Mouse (Mus musculus) retina, postnatal 7 days (tissue): ENCODE measurements at regions not wholly inside any gene's neighbourhood (a gene's known extent, or its start where the extent isn't known, plus 50 kb on each side); places are given as distances from the start of the nearest gene placed in this dataset.
A peak's percentile ranks its signal among the peaks of the same experiment; 100 is the strongest.
"Not testable (repeated sequence)": the region's sequence is repeated elsewhere in the genome, so short reads cannot be mapped to it uniquely, and the experiment has no call there.

Source experiments
- DNase-seq: peaks from one replicate; pipeline ENCODE4 v3.0.0-alpha.2; 2012; ENCODE audit warnings: low read depth, low spot score

GRCm38 (mm10) chr8:88064414-88065110 lies 54.0 kb upstream of the Cnep1r1 start:
- no peak for DNase-seq

GRCm38 (mm10) chr8:88059107-88059506 lies 59.5 kb upstream of the Cnep1r1 start:
- not testable (repeated sequence) for DNase-seq

- DNase-seq: no peak
These were observed 60.8 kb upstream of the Cnep1r1 start for GRCm38 (mm10) chr8:88057686-88058234.

GRCm38 (mm10) chr8:88050651-88051050 lies 67.9 kb upstream of the Cnep1r1 start:
- DNase-seq: no peak

- DNase-seq: no peak
These were observed 69.5 kb upstream of the Cnep1r1 start for GRCm38 (mm10) chr8:88049091-88049490.

- no peak for DNase-seq
These were observed 72.6 kb upstream of the Cnep1r1 start for GRCm38 (mm10) chr8:88045995-88046394.

GRCm38 (mm10) chr8:88039286-88039685 lies 79.3 kb upstream of the Cnep1r1 start:
- DNase-seq: peak; percentile 73

- no peak for DNase-seq
These were observed 78.6 kb upstream of the Zfp423 start for GRCm38 (mm10) chr8:88037994-88038393.

GRCm38 (mm10) chr8:88033054-88033453 lies 73.7 kb upstream of the Zfp423 start:
- no peak for DNase-seq

- no peak for DNase-seq
These were observed 65.1 kb upstream of the Zfp423 start for GRCm38 (mm10) chr8:88024496-88024895.

GRCm38 (mm10) chr8:88023423-88023822 lies 64.0 kb upstream of the Zfp423 start:
- peak; percentile 38 for DNase-seq

- no peak for DNase-seq
These were observed 63.5 kb upstream of the Zfp423 start for GRCm38 (mm10) chr8:88022776-88023385.

- DNase-seq: no peak
These were observed 60.1 kb upstream of the Zfp423 start for GRCm38 (mm10) chr8:88019243-88020115.

GRCm38 (mm10) chr8:88018494-88018893 lies 59.1 kb upstream of the Zfp423 start:
- no peak for DNase-seq

- DNase-seq: no peak
These were observed 52.9 kb upstream of the Zfp423 start for GRCm38 (mm10) chr8:88012177-88012825.

- no peak for DNase-seq
These were observed 51.2 kb upstream of the Zfp423 start for GRCm38 (mm10) chr8:88010566-88010965.

- no peak for DNase-seq
These were observed 50.5 kb upstream of the Zfp423 start for GRCm38 (mm10) chr8:88009878-88010277.
